In the genomic region with DNA sequence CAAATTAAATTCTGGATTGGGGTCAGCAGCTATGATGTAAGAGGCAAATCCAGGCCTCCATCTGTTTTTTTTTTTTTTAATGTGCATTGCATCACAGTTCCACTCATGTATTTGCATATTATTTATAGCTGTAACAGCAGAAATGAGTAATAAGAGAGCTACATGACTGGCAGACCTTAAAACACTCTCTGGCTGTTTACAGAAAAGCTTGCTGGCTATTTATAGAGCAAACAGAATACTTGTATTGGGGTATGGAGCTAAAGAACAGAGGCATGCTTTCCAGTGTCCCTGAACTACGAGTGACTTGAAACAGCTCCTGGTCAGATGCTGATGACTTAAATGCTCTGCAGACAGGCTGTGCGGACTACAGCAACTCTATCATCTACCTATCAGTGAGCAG, we compare ENCODE assay signal across 27 mouse cellular contexts.
DNase-seq lines count a peak whose midpoint lies in the region; ATAC-seq and TF ChIP-seq lines count a peak whose summit lies in the region.
"Had no signal": no experiment of that assay in that cellular context is flagged by ENCODE, and none has a peak within 500 bp of the region (broad histone marks: within the 10 kb centered on the region; RNA-seq: fewer than 3 reads in every experiment).

No protein-coding gene starts in this region.

- no peak overlapping the region for H3K4me3 ChIP-seq in heart, postnatal 0 days (ENCODE audit: low read depth, low read length)
- no peak overlapping the region for H3K4me3 ChIP-seq in midbrain, embryonic 15.5 days
- H3K4me3 ChIP-seq: forebrain, embryonic 10.5 days; forebrain, embryonic 13.5 days; heart, embryonic 12.5 days; heart, embryonic 15.5 days; hindbrain, embryonic 10.5 days had no signal

- TF ChIP-seq EP300 in heart, postnatal 0 days (IDR thresholded peaks at IDR 0.05; ENCODE audit: low read depth): no peak

- no peaks in the 10 kb centered on the region for H3K9me3 ChIP-seq in heart, postnatal 0 days (replicated peaks; ENCODE audit: control insufficient read depth, low read length)
- H3K9me3 ChIP-seq in midbrain, embryonic 15.5 days: no peaks in the 10 kb centered on the region
- H3K9me3 ChIP-seq: forebrain, embryonic 10.5 days; forebrain, embryonic 13.5 days; heart, embryonic 12.5 days; heart, embryonic 15.5 days; hindbrain, embryonic 10.5 days had no signal

- H3K4me1 ChIP-seq in heart, postnatal 0 days (ENCODE audit: control insufficient read depth, insufficient read depth): no peaks in the 10 kb centered on the region
- no peaks in the 10 kb centered on the region for H3K4me1 ChIP-seq in midbrain, embryonic 15.5 days
- H3K4me1 ChIP-seq: forebrain, embryonic 10.5 days; forebrain, embryonic 13.5 days; hindbrain, embryonic 10.5 days had no signal

- H3K27me3 ChIP-seq in heart, postnatal 0 days (ENCODE audit: control insufficient read depth, insufficient read depth, low read length): no peaks in the 10 kb centered on the region
- H3K27me3 ChIP-seq in midbrain, embryonic 15.5 days (replicated peaks): no peaks in the 10 kb centered on the region
- H3K27me3 ChIP-seq: forebrain, embryonic 13.5 days; heart, embryonic 12.5 days; heart, embryonic 15.5 days had no signal

- no peak overlapping the region for H3K9ac ChIP-seq in heart, postnatal 0 days (replicated peaks; ENCODE audit: low read depth, low read length)
- no peak overlapping the region for H3K9ac ChIP-seq in midbrain, embryonic 15.5 days
- H3K9ac ChIP-seq: forebrain, embryonic 13.5 days; heart, embryonic 12.5 days; heart, embryonic 15.5 days; hindbrain, embryonic 14.5 days had no signal

- 44% methylated on average over 2 of the region's 2 CpGs for WGBS in heart, postnatal 0 days
- 88% methylated on average over 2 of the region's 2 CpGs for WGBS in midbrain, embryonic 15.5 days

- TF ChIP-seq CTCF in heart, postnatal 0 days (IDR thresholded peaks at IDR 0.05; ENCODE audit: low read depth): no peak

- no peak overlapping the region for H3K4me2 ChIP-seq in heart, postnatal 0 days (ENCODE audit: low read depth, low read length)
- H3K4me2 ChIP-seq in midbrain, embryonic 15.5 days: no peak overlapping the region
- H3K4me2 ChIP-seq: forebrain, embryonic 13.5 days; heart, embryonic 12.5 days; heart, embryonic 15.5 days; hindbrain, embryonic 14.5 days had no signal

- ATAC-seq in frontal cortex, adult (ENCODE audit: low TSS enrichment): peak; percentile 69
- peak; percentile 53; the same call in 1 of the 2 replicates for ATAC-seq in heart, postnatal 0 days (ENCODE audit: insufficient read depth, low read depth)
- no peak for ATAC-seq in midbrain, embryonic 15.5 days (replicated peaks)
- ATAC-seq in monocyte, adult 5-6 weeks (replicated peaks; ENCODE audit: insufficient number of reproducible peaks, low FRiP score, low TSS enrichment, poor library complexity, severe bottlenecking): no peak
- ATAC-seq: activated CD4-positive, CD25-positive, alpha-beta regulatory T cell, adult 4 months; forebrain, embryonic 13.5 days; forebrain, embryonic 16.5 days; hindbrain, postnatal 0 days; intestine, postnatal 0 days had no signal

- H3K36me3 ChIP-seq in heart, postnatal 0 days (replicated peaks; ENCODE audit: control insufficient read depth, insufficient read depth, low read length): 0 out of 2 replicates have a peak, but pooled peaks cover 23% of the 10 kb centered on the region
- H3K36me3 ChIP-seq in midbrain, embryonic 15.5 days (replicated peaks): no peaks in the 10 kb centered on the region

- DNase-seq in frontal cortex, postnatal 10 days (ENCODE audit: low spot score in 2 of 2): no peak
- peak; percentile 61 for DNase-seq in heart, postnatal 0 days (ENCODE audit: low spot score)
- no peak for DNase-seq in heart, postnatal 14 days
- DNase-seq in A20 (ENCODE audit: low read depth, low spot score): peak; percentile 46
- peak; percentile 39 for DNase-seq in brain, adult 2 months (ENCODE audit: low read depth, low spot score)
- DNase-seq: adrenal gland, adult 8-10 months; adrenal gland, postnatal 25 days; B cell, adult 2 months; cerebellum, adult 18-20 months; cerebellum, adult 9-10 months; cerebellum, postnatal 14 days; gastrocnemius, postnatal 10 days; heart, adult 11 months; heart, postnatal 36 days had no signal

- H3K27ac ChIP-seq in heart, postnatal 0 days (ENCODE audit: low read depth): no peak overlapping the region
- H3K27ac ChIP-seq in midbrain, embryonic 15.5 days: no peak overlapping the region
- H3K27ac ChIP-seq: forebrain, embryonic 10.5 days; forebrain, embryonic 13.5 days; heart, embryonic 15.5 days; hindbrain, embryonic 10.5 days; hindbrain, embryonic 14.5 days; hindbrain, postnatal 0 days had no signal

- intact Hi-C loops in heart, postnatal 14 days (cut with DNase I): no loop called here

Comparison
In these comparisons a context has a peak if more than half of its experiments do, and no peak if none do; other contexts are left out.
1. DNase-seq: peak in heart, postnatal 0 days (single experiment), A20 (single experiment) and brain, adult 2 months (single experiment); none in frontal cortex, postnatal 10 days (0 of 2) and heart, postnatal 14 days (0 of 2).
2. ATAC-seq: peak in frontal cortex, adult (single experiment) and heart, postnatal 0 days (single experiment); none in midbrain, embryonic 15.5 days (single experiment) and monocyte, adult 5-6 weeks (single experiment).